Mouse (Mus musculus) thymus, postnatal 10 days (tissue): ENCODE measurements around the gene Hibadh.
A peak's percentile ranks its signal among the peaks of the same experiment; 100 is the strongest.

ENCODE experiments used
- DNase-seq, 2 experiments: peaks; one replicate each; pipeline ENCODE4 v3.0.0; 2021; ENCODE audit warnings: low spot score in 2 of 2

The Hibadh gene

GRCm38 (mm10) chr6:52638471-52639185 is 1.6 kb downstream of the Hibadh start:
- no peak for DNase-seq

GRCm38 (mm10) chr6:52637337-52637736 is 2.9 kb downstream of the Hibadh start:
- no peak for DNase-seq

DNA sequence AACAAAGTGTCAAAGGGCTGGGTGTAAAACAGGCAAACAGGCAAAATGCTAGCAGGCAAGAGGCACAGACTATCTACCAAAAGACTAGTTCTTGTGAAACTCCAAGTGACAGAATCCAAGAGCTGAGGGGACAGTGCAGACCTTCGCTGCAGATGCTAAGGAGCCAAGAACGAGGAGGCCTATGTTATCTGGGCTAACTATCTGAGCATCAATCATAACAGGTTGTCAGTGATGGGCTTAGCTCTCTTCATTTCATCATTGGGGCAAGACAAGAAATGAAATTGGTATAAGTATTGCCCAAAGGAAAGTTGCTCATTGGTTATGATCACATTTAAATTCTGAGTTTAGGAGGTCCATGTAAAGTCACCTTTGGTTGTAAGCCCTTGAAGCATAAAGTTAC is 4.8 kb downstream of the Hibadh start:
- no peak for DNase-seq

- DNase-seq = no peak
Measured at GRCm38 (mm10) chr6:52630625-52631024, 9.6 kb downstream of the Hibadh start.

DNA sequence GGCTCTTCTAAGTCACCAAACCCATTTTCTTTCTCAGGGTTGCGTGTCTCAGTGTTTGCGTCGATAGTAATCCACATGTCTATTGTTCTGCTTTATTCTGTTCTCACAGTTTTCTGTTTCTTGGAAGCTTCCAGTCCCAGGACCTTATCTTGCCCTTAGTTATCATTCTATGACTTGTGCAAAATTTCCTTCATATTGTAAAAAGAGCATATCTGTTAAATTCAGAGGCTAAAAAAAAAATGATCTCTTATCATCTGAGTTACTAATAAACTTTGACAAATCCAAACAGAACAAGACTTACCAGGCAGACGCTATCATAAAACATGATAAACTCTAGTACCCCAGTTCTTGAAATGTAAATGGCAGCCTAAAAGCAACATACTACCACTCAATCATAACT is 11.0 kb downstream of the Hibadh start:
- no peak for DNase-seq

DNA sequence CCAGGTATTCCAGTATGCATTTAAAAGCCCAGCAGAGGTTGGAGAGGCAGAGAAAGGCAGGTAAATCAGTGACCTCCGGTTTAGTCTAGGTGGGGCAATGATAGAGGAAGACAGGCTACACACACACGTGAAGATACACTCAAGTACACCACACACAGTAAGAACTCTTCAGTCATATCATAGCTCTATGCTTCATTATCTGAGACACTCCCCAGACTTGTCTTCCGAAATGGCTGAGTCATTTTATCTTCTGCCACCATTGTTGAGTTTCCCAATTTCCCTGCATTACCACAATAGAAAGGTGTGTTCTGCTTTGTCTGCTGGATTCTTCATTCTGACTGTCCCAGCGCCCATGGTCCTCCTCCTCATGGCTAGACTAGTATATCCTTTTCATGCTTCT is 13.5 kb downstream of the Hibadh start:
- DNase-seq = no peak

DNA sequence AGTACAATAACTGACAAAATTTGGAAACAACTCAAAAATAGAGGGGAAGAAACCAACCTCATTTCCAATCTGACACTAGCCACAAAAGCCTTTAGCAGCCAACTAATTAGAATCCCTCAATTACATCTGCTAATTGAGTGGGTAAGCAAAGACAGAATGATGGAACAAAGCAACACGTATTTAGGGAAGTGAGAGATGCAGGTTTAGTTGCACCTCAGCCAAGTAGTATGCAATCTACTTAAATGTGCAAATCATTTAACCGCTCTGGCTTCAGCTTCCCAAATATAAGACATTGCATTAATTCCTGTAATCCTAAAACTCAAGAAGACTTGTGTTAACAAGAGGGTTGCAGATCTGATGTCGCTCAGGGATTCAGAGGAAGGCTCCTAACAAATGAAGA is 16.4 kb downstream of the Hibadh start:
- no peak for DNase-seq

DNA sequence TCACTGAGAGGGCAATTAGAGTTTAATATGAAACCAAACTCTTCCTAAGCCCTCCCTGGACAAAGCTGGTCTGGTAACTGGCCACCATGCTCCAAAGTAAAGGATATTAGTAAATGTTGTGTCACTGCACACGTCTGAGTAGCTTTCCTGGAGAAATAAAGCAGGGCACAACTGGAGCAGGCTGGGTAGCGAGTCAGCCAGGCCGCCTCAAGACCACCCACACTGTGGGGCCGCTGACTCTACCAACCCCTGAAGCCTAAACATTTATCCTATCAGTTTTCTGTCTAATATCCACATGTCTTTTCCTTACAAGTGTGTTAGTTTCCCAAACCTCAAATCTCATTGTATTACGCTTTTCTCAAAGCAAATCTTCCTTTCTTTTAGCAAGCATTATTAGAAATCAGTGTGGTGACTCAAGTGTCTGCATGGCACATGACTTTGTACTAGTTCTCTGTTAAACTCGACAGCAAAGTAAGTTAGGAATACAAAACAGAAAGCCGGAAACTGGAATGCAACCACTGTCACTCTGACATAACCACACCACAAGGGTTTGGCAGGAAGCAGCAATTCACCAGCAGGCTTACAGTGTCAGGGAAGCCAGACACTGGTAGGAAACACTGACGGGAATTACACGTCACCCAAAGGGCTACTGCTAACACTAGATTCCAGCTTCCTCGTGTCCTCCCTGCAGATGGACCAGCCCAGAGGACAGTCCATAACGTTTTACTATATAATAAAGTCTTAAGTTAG is 18.3 kb downstream of the Hibadh start:
- no peak for DNase-seq

GRCm38 (mm10) chr6:52620090-52620489 is 20.1 kb downstream of the Hibadh start:
- DNase-seq = no peak

GRCm38 (mm10) chr6:52609626-52610352 is 30.4 kb downstream of the Hibadh start:
- no peak for DNase-seq

- DNase-seq = no peak
Measured at GRCm38 (mm10) chr6:52608121-52608520, 32.1 kb downstream of the Hibadh start.

DNA sequence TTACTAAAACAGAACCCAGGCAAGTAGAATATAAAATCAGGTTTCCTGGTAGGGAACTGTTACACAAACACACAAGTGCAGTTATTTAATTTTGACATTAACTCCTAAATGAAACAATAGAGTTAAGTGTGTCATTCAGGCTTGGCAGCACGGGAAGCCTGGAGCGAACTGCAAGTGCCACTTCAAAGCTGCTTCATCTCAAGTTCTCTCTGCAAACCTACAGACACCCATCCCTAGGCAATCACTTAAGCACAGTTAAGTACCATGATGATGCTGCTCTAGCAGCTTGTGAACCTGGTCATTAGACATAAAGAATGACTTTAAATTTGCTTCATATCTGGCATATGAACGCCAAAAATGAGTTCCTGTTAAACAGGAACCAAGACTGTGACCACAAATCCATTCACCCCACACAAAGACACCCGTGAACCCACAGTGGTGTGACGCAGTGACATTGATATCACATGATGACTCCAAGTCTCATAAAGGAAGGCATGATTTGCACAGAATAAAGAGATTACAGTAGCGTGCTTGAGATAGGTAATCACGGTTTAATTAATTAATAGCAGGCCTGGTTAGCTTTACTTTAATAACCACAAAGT is 33.3 kb downstream of the Hibadh start:
- no peak for DNase-seq

DNA sequence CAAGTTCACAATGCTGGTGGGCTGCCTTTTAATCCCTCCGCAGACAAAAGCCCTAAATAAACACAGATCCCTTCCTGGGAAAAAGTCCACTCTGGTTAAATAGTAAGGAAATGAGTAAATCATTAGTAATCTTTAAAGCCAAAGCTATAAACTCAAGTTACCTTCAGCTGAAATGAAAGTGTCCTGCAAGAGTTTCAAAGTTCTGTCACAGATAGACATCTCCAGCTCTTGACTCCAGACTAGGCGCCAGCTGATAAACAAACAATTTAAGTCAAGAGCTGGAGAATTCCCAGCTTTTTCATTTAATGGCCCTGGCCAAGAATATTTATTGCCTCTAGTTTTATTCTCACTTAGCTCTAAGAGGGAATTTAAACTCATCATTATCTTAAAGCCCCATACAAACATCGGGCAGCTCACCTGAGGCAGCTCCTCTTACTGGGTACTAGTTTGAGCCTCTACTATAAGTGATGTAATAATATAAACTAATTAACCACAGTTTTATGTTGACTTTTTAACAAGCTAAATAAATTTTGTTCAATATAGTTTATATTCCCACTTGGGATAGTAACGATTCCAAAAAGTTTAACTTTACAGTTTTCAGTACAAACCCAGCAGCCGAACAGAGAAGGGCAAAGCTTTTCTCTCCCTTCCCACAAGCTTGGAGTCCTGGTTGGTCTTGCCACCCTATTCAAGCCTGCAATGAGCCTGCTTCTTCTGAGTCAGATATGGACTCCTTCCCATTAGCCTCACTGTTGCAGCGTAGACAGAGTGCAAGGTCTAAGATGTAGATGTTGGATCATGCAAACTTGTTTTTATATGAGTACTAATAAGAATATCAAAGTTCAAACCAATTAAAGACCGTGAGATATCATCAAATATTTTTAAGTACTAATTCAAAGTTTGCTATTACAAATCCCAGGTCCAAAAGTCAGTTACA is 38.2 kb downstream of the Hibadh start:
- DNase-seq = no peak

DNA sequence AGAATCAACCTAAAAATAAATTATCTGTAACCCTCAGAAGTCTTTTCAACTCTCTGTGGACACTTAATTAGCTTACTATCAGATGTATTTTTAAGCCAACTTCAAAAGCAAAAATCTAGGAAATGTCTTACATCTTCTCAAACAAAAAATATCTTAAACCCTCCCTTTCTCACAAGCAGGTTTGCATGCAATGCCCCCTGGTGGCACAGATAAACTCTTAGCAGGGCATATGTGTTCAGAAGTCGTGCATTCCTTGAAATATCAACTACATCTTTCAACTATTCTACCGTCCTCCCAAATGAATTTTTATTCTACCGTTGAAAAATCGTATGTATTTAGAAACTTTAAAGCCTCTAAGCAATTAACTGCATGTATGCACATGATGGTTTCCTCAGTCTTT is 39.1 kb downstream of the Hibadh start:
- DNase-seq = peak; percentile 12 to 49

GRCm38 (mm10) chr6:52594752-52595151 is 45.4 kb downstream of the Hibadh start:
- no peak for DNase-seq

DNA sequence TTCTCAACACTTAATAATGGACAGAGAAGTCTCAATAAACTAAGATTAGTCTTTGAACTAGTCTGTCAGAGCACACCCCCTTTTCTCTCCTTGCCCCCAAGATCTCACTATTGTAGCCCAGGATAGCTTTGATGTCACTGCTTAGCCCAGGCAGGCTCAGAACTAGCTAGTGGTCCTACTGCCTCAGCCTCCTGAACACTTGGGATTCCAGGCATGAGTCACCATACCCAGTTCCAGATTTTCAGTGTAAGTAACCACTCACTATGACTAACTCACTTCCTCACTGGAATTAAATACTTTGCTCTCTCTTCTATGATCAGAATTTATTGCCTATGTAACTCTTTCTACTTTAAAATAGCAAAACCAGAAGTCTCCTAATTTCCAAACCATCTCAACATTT is 53.6 kb downstream of the Hibadh start:
- DNase-seq = no peak

DNA sequence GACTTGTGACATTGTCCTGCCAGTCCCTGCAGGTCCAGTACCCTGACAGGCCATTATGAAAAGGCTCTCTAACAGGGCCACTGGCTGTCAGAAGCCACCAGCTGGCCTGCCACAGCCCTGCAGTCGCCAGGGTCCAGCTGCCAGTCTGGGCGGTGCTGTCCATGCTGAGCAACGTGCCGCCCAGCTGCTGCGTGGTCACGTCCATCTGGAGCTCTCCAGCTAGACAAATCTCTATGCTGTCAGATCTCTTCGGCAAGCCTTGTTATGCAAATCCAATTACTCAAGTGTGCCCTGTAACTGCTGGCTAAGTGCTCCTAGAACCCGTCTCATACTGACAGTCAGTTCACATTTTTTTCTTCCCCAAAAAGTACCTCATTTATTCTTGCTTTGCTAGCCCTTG is 55.8 kb downstream of the Hibadh start:
- no peak for DNase-seq

GRCm38 (mm10) chr6:52581081-52581480 is 59.1 kb downstream of the Hibadh start:
- DNase-seq = no peak

DNA sequence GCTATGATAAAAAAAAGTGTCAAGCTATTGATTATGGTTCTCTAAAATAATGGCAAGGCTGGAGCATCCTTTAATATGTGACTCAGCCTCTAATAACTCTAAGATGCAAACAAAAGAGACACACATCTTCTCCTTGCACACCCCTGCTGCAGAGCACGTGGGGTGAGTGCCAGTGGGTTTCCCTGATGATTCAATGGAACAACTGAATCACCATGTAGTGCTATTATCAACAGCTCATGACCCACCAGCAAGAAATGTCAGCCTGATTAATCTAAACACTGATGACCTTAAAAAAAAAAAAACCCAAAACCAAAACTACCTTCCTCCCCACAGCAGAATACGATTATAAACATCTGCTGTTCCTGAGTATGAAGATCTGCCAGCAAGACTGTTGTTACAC is 61.9 kb downstream of the Hibadh start:
- no peak for DNase-seq

GRCm38 (mm10) chr6:52577270-52577669 is 62.9 kb downstream of the Hibadh start:
- no peak for DNase-seq

- no peak for DNase-seq
Measured at GRCm38 (mm10) chr6:52568706-52569105, 71.5 kb downstream of the Hibadh start.
